ENCODE assay signal across 19 mouse cellular contexts in genomic region chr8:84122151-84122550, GRCm38 (mm10). TPM values are rescaled to one million over a fixed set of nuclear protein-coding genes. Genes with fewer than 3 reads are reported as not detected.
DNase-seq lines count a peak whose midpoint lies in the region; TF ChIP-seq lines count a peak whose summit lies in the region.
"Had no signal": no experiment of that assay in that cellular context is flagged by ENCODE, and none has a peak within 500 bp of the region (broad histone marks: within the 10 kb centered on the region; RNA-seq: fewer than 3 reads in every experiment).

No protein-coding gene starts in this region.

- no peak overlapping the region for H3K4me3 ChIP-seq in embryonic fibroblast, embryonic 13.5 days (ENCODE audit: insufficient read depth, low read length)

- H3K4me1 ChIP-seq in embryonic fibroblast, embryonic 13.5 days (ENCODE audit: control insufficient read depth, insufficient read depth, low read length): peaks cover 10% of the 10 kb centered on the region

- TF ChIP-seq CTCF in embryonic fibroblast, embryonic 13.5 days (IDR thresholded peaks at IDR 0.05; ENCODE audit: borderline replicate concordance, insufficient read depth, low read length): no peak

- peak; percentile 77 for DNase-seq in 3T3-L1 (ENCODE audit: low read depth, low spot score)
- DNase-seq in NIH3T3 (ENCODE audit: low read depth): peak; percentile 55
- DNase-seq in adrenal gland, postnatal 10 days: no peak
- no peak for DNase-seq in lung, adult 18-20 months
- no peak for DNase-seq in lung, postnatal 14 days
- DNase-seq: adrenal gland, adult 2 months; adrenal gland, adult 8-10 months; adrenal gland, postnatal 14 days; adrenal gland, postnatal 25 days; adrenal gland, postnatal 36 days; B cell, adult 2 months; cerebellum, adult 11 months; cerebellum, adult 11-12 months; cerebellum, adult 18-20 months; cerebellum, adult 2 months; cerebellum, adult 8-10 months; cerebellum, adult 9-10 months had no signal

- peak overlapping the region; percentile 88 for H3K27ac ChIP-seq in embryonic fibroblast, embryonic 13.5 days (ENCODE audit: insufficient read depth, low read length)

- no peak for TF ChIP-seq POLR2A in embryonic fibroblast, embryonic 13.5 days (IDR thresholded peaks at IDR 0.05; ENCODE audit: low read depth, low read length)

RNA-seq across cellular contexts. Expression of gene Podnl1, which starts 3.6 kb away (rescaled TPM):
- 3.2 and 5.8 TPM in 2 replicates for polyA plus RNA-seq in embryonic fibroblast, embryonic 13.5 days (2011; ENCODE audit: insufficient read length, low read depth, missing spikeins)
- 1 to 10 TPM in 1 of 2 experiments, under 1 TPM in 1; 1.00 to 1.8 TPM for total RNA-seq in adrenal gland, postnatal 10 days (2021)
- total RNA-seq: G1E had no signal

RNA-seq across cellular contexts. Expression of gene Dcaf15, which starts 17.6 kb away (rescaled TPM):
- 19.7 and 20.4 TPM in 2 replicates for polyA plus RNA-seq in embryonic fibroblast, embryonic 13.5 days (2011; ENCODE audit: insufficient read length, low read depth, missing spikeins)
- total RNA-seq in adrenal gland, postnatal 10 days (2021): 10 to 100 TPM; 17.7 to 20.6 TPM

RNA-seq across cellular contexts. Expression of gene Cc2d1a, which starts 25.6 kb away (rescaled TPM):
- polyA plus RNA-seq in embryonic fibroblast, embryonic 13.5 days (2011; ENCODE audit: insufficient read length, low read depth, missing spikeins): 17.7 and 20.0 TPM in 2 replicates
- 10 to 100 TPM; 18.6 to 27.0 TPM for total RNA-seq in adrenal gland, postnatal 10 days (2021)

RNA-seq across cellular contexts. Expression of gene 4930432K21Rik, which starts 25.7 kb away (rescaled TPM):
- polyA plus RNA-seq in embryonic fibroblast, embryonic 13.5 days (2011; ENCODE audit: insufficient read length, low read depth, missing spikeins): 0.48 and 0.95 TPM in 2 replicates
- total RNA-seq in adrenal gland, postnatal 10 days (2021): under 1 TPM; 0.36 to 0.79 TPM

RNA-seq across cellular contexts. Expression of gene Rfx1, which starts 55.5 kb away (rescaled TPM):
- 11.5 and 12.6 TPM in 2 replicates for polyA plus RNA-seq in embryonic fibroblast, embryonic 13.5 days (2011; ENCODE audit: insufficient read length, low read depth, missing spikeins)
- total RNA-seq in adrenal gland, postnatal 10 days (2021): 10 to 100 TPM; 12.4 to 14.7 TPM

Comparison
In these comparisons a context has a peak if more than half of its experiments do, and no peak if none do; other contexts are left out.
1. DNase-seq: peak in 3T3-L1 (single experiment) and NIH3T3 (single experiment); none in adrenal gland, postnatal 10 days (single experiment), lung, adult 18-20 months (0 of 2) and lung, postnatal 14 days (single experiment).